Mouse (Mus musculus): ENCODE measurements around the gene Gm21887. TPM values are rescaled to one million over a fixed set of nuclear protein-coding genes. Genes with fewer than 3 reads are reported as not detected.
"Not testable (repeated sequence)": the region's sequence is repeated elsewhere in the genome, so short reads cannot be mapped to it uniquely, and the experiment has no call there.

Gene Gm21887
- total and polyA plus RNA-seq, 2 experiments from 2014 or later = 51.3 to 201 TPM

- not testable (repeated sequence) for H3K36me3 ChIP-seq (ENCODE audit: insufficient read depth, low read length); H3K4me2 ChIP-seq (ENCODE audit: low read depth, low read length, poor library complexity, severe bottlenecking); H3K27ac ChIP-seq (ENCODE audit: low read depth, low read length); H3K27me3 ChIP-seq (ENCODE audit: insufficient read depth, low read length); ATAC-seq (ENCODE audit: low FRiP score); H3K4me3 ChIP-seq (ENCODE audit: low read depth, low read length); DNase-seq (ENCODE audit: low spot score); H3K4me1 ChIP-seq (ENCODE audit: insufficient read depth, low read length); H3K9ac ChIP-seq (replicated peaks; ENCODE audit: low read length, poor library complexity, severe bottlenecking)
- peaks cover 14% of the 10 kb centered on the region for H3K9me3 ChIP-seq (ENCODE audit: low read length)
- 64% methylated on average over 25 of the region's 33 CpGs for WGBS
These were observed 15.2 kb upstream of the Gm21887 start for GRCm38 (mm10) chrX:169994011-169994865.

GRCm38 (mm10) chrX:169994866-169995711 lies 14.4 kb upstream of the Gm21887 start:
- H3K27ac ChIP-seq (ENCODE audit: low read depth, low read length); H3K27me3 ChIP-seq (ENCODE audit: insufficient read depth, low read length); H3K4me2 ChIP-seq (ENCODE audit: low read depth, low read length, poor library complexity, severe bottlenecking); H3K4me1 ChIP-seq (ENCODE audit: insufficient read depth, low read length); H3K36me3 ChIP-seq (ENCODE audit: insufficient read depth, low read length); H3K4me3 ChIP-seq (ENCODE audit: low read depth, low read length); ATAC-seq (ENCODE audit: low FRiP score); H3K9ac ChIP-seq (replicated peaks; ENCODE audit: low read length, poor library complexity, severe bottlenecking): not testable (repeated sequence)
- peak; percentile 21 for DNase-seq (ENCODE audit: low spot score)
- 45% methylated on average over 2 of the region's 2 CpGs for WGBS
- peaks cover 16% of the 10 kb centered on the region for H3K9me3 ChIP-seq (ENCODE audit: low read length)

DNA sequence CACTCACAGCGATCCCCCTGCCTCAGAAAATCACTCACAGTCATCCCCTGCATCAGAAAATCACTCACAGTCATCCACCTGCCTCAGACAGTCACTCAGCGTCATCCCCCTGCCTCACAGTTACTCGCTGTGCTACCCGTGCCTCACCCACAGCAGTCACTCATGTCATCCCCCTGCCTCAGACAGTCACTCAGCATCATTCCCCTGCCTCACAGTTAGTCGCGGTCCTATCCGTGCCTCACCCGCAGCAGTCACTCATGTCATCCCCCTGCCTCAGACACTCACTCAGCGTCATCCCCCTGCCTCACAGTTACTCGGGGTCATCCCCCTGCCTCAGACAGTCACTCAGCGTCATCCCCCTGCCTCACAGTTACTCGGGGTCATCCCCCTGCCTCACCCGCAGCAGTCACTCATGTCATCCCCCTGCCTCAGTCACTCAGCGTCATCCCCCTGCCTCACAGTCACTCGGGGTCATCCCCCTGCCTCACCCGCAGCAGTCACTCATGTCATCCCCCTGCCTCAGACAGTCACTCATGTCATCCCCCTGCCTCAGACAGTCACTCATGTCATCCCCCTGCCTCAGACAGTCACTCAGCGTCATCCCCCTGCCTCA lies 13.4 kb upstream of the Gm21887 start:
- not testable (repeated sequence) for H3K36me3 ChIP-seq (ENCODE audit: insufficient read depth, low read length); H3K9ac ChIP-seq (replicated peaks; ENCODE audit: low read length, poor library complexity, severe bottlenecking); H3K27ac ChIP-seq (ENCODE audit: low read depth, low read length); DNase-seq (ENCODE audit: low spot score); H3K4me2 ChIP-seq (ENCODE audit: low read depth, low read length, poor library complexity, severe bottlenecking); H3K4me1 ChIP-seq (ENCODE audit: insufficient read depth, low read length); H3K27me3 ChIP-seq (ENCODE audit: insufficient read depth, low read length); ATAC-seq (ENCODE audit: low FRiP score); H3K4me3 ChIP-seq (ENCODE audit: low read depth, low read length)
- WGBS = 66% methylated on average over 17 of the region's 17 CpGs
- peaks cover 16% of the 10 kb centered on the region; the same call in 1 of the 2 replicates for H3K9me3 ChIP-seq (ENCODE audit: low read length)

DNA sequence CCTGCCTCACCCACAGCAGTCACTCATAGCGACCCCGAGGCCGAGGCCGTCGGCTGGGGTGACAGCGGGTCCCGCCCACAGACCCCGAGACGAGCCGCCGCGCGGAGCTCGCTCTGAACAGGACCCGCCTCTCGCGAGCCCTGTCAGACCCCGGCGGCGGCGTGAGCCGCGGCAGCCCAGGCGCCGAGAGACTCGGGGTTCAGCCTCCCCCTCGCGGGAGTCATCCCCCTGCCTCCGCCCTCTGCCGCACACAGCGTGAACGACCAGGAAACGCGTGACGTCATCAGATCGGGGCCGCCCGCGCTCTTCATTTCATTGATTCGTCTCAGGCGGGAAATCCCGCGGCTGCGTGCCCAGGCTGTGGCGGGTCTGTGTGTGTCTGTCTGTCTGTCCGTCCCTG lies 12.5 kb upstream of the Gm21887 start:
- DNase-seq (ENCODE audit: low spot score); H3K36me3 ChIP-seq (ENCODE audit: insufficient read depth, low read length): not testable (repeated sequence)
- H3K27ac ChIP-seq (ENCODE audit: low read depth, low read length) = peak overlapping the region; percentile 76; the same call in 1 of the 2 replicates

DNA sequence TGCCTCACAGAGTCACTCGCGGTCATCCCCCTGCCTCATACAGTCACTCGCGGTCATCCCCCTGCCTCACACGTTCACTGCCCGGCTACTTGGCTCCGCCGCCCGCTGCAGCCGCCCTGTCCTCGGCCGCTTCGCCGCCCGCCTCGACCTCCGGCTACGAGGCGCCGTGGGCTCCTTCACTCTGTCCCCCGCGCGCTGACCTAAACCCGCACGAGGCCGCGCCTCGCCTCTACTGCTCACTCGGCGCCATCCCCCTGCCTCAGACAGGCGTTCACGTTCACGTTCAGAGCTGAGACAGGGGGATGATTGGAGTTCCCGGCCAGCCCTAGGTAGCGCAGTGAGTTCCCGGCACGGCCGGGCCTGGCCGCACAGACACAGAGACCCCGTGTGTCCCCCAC lies 12.0 kb upstream of the Gm21887 start:
- Histone ChIP-seq H3K9ac (replicated peaks; ENCODE audit: low read length, poor library complexity, severe bottlenecking) (peak overlapping the region; percentile 61), H3K9me3 (ENCODE audit: low read length) (peaks cover 16% of the 10 kb centered on the region; the same call in 1 of the 2 replicates), H3K4me3 (ENCODE audit: low read depth, low read length) (peak overlapping the region; percentile 44), H3K27ac (ENCODE audit: low read depth, low read length) (peak overlapping the region; percentile 76), H3K4me2 (ENCODE audit: low read depth, low read length, poor library complexity, severe bottlenecking) (peak overlapping the region; percentile 73)
- not testable (repeated sequence) for H3K4me1 ChIP-seq (ENCODE audit: insufficient read depth, low read length); H3K27me3 ChIP-seq (ENCODE audit: insufficient read depth, low read length); DNase-seq (ENCODE audit: low spot score); H3K36me3 ChIP-seq (ENCODE audit: insufficient read depth, low read length); ATAC-seq (ENCODE audit: low FRiP score)
- WGBS = 54% methylated on average over 40 of the region's 40 CpGs

More for the DNA sequence above, 12.5 kb upstream of the Gm21887 start:
- Histone ChIP-seq H3K4me2 (ENCODE audit: low read depth, low read length, poor library complexity, severe bottlenecking) (peak overlapping the region; percentile 73), H3K9me3 (ENCODE audit: low read length) (peaks cover 16% of the 10 kb centered on the region; the same call in 1 of the 2 replicates), H3K4me3 (ENCODE audit: low read depth, low read length) (peak overlapping the region; percentile 44), H3K9ac (replicated peaks; ENCODE audit: low read length, poor library complexity, severe bottlenecking) (peak overlapping the region; percentile 61; the same call in 1 of the 2 replicates)
- H3K27me3 ChIP-seq (ENCODE audit: insufficient read depth, low read length); H3K4me1 ChIP-seq (ENCODE audit: insufficient read depth, low read length): not testable (repeated sequence)
- 52% methylated on average over 45 of the region's 46 CpGs for WGBS
- ATAC-seq (ENCODE audit: low FRiP score) = peak; percentile 53

DNA sequence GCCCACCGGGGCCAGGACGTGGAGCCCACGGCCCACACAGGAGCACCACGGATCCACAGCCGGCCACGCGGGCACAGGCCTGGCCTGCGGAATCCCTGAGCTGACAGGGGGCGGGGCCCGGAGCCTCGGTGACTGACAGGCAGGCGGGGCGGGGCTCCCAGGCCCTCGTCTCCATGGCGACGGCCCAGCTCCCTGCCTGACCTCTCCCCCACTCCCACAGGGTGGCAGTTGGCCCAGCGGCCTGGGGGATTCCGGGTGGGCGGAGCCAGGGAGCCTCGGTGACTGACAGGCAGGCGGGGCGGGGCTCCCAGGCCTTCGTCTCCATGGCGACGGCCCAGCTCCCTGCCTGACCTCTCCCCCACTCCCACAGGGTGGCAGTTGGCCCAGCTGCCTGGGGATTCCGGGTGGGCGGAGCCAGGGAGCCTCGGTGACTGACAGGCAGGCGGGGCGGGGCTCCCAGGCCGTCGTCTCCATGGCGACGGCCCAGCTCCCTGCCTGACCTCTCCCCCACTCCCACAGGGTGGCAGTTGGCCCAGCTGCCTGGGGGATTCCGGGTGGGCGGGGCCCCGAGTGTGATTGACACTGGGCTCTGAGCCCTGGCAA lies 11.5 kb upstream of the Gm21887 start:
- not testable (repeated sequence) for H3K36me3 ChIP-seq (ENCODE audit: insufficient read depth, low read length); H3K4me1 ChIP-seq (ENCODE audit: insufficient read depth, low read length); H3K27me3 ChIP-seq (ENCODE audit: insufficient read depth, low read length)
- Histone ChIP-seq H3K4me3 (ENCODE audit: low read depth, low read length) (peak overlapping the region; percentile 44), H3K9me3 (ENCODE audit: low read length) (peaks cover 16% of the 10 kb centered on the region; the same call in 1 of the 2 replicates), H3K9ac (replicated peaks; ENCODE audit: low read length, poor library complexity, severe bottlenecking) (peak overlapping the region; percentile 61), H3K27ac (ENCODE audit: low read depth, low read length) (peak overlapping the region; percentile 76), H3K4me2 (ENCODE audit: low read depth, low read length, poor library complexity, severe bottlenecking) (peak overlapping the region; percentile 73)
- ATAC-seq (ENCODE audit: low FRiP score) = peak; percentile 88
- DNase-seq (ENCODE audit: low spot score) = peak; percentile 73
- 34% methylated on average over 37 of the region's 37 CpGs for WGBS

DNA sequence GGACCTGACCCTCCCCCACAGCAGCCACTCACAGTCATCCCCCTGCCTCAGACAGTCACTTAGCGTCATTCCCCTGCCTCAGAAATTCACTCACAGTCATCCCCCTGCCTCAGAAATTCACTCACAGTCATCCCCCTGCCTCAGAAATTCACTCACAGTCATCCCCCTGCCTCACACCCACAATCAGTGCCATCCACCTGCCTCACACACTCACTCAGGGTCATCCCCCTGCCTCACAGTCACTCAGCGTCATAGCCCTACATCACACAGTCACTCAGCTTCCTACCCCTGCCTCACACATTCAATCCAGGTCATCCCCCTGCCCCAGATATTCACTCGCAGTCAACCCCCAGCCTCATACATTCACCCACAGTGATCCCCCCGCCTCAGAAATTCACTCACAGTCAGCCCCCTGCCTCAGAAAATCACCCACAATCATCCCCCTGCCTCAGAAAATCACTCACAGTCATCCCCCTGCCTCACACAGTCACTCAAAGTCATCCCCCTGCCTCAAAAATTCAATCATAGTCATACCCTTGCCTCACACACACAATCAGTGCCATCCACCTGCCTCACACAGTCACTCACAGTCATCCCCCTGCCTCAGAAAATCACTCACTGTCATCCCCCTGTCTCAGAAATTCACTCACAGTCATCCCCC lies 10.8 kb upstream of the Gm21887 start:
- not testable (repeated sequence) for ATAC-seq (ENCODE audit: low FRiP score); H3K27me3 ChIP-seq (ENCODE audit: insufficient read depth, low read length); H3K9ac ChIP-seq (replicated peaks; ENCODE audit: low read length, poor library complexity, severe bottlenecking); DNase-seq (ENCODE audit: low spot score); H3K27ac ChIP-seq (ENCODE audit: low read depth, low read length); H3K36me3 ChIP-seq (ENCODE audit: insufficient read depth, low read length); H3K4me1 ChIP-seq (ENCODE audit: insufficient read depth, low read length)
- Histone ChIP-seq H3K4me2 (ENCODE audit: low read depth, low read length, poor library complexity, severe bottlenecking) (peak overlapping the region; percentile 73), H3K4me3 (ENCODE audit: low read depth, low read length) (peak overlapping the region; percentile 44), H3K9me3 (ENCODE audit: low read length) (peaks cover 16% of the 10 kb centered on the region; the same call in 1 of the 2 replicates)
- 43% methylated on average over 4 of the region's 4 CpGs for WGBS
